Mouse (Mus musculus) kidney, postnatal 0 days (tissue): ENCODE data around the gene Ube2cbp. TPM values are rescaled to one million over a fixed set of nuclear protein-coding genes. Genes with fewer than 3 reads are reported as not detected.
A peak's percentile ranks its signal among the peaks of the same experiment; 100 is the strongest.

Experiments used
- ATAC-seq: fragments of 200-750 bp; cut with Nextera tagmentation; replicated peaks from 2 replicates; pipeline ENCODE4 v1.8.0; 2017; ENCODE audit warnings: low read depth, moderate number of reproducible peaks, moderate TSS enrichment, moderate library complexity; ENCODE audit not compliant: low FRiP score
- DNase-seq: peaks from one replicate; pipeline ENCODE4 v3.0.0-alpha.2; 2016; ENCODE audit warnings: low spot score
- H3K27ac ChIP-seq: fragments of 300-500 bp; sonication (generic); 2 replicates; pipeline ENCODE4 v1.5.1; 2014; ENCODE audit warnings: mild to moderate bottlenecking
- H3K27me3 ChIP-seq: fragments of 300-500 bp; sonication (generic); 2 replicates; pipeline ENCODE4 v1.6.1; 2014; ENCODE audit warnings: low read length, mixed read lengths; ENCODE audit not compliant: insufficient read depth
- H3K36me3 ChIP-seq: fragments of 300-500 bp; sonication (generic); 2 replicates; pipeline ENCODE4 v1.6.1; 2014; ENCODE audit warnings: low read length, mixed read lengths; ENCODE audit not compliant: insufficient read depth
- H3K4me1 ChIP-seq: fragments of 300-500 bp; sonication (generic); replicated peaks from 2 replicates; pipeline ENCODE4 v1.6.1; 2014; ENCODE audit warnings: antibody characterized with exemption, low read length, mixed read lengths; ENCODE audit not compliant: insufficient read depth
- H3K4me2 ChIP-seq: fragments of 300-500 bp; sonication (generic); 2 replicates; pipeline ENCODE4 v1.6.1; 2014; ENCODE audit warnings: mild to moderate bottlenecking, low read length, moderate library complexity, mixed read lengths
- H3K4me3 ChIP-seq: fragments of 300-500 bp; sonication (generic); replicated peaks from 2 replicates; pipeline ENCODE4 v1.5.1; 2014; ENCODE audit warnings: low read depth, low read length
- H3K9ac ChIP-seq: fragments of 300-500 bp; sonication (generic); 2 replicates; pipeline ENCODE4 v1.6.1; 2014; ENCODE audit warnings: low read depth, low read length
- H3K9me3 ChIP-seq: fragments of 300-500 bp; sonication (generic); replicated peaks from 2 replicates; pipeline ENCODE4 v1.6.1; 2016; ENCODE audit warnings: low read length, inconsistent platforms, mixed read lengths
- CTCF ChIP-seq: IDR thresholded peaks from 2 replicates; pipeline ENCODE4 v1.5.1; 2016; ENCODE audit warnings: antibody characterized with exemption, low read depth, mild to moderate bottlenecking, moderate library complexity
- WGBS: fragments of 180-500 bp; shearing (Covaris S2); extraction: QIAGEN DNeasy Blood & Tissue Kit; methylation state at CpG from one replicate; pipeline ENCODE4 v1.1.7; 2014; 5-methylcytosine and 5-hydroxymethylcytosine counted together
- polyA plus RNA-seq: library from polyadenylated mRNA; unstranded; fragments of >200 nt; fragmentation: Nextera tagmentation; extraction: Ambion mirVana; gene quantifications from 2 replicates; pipeline ENCODE4 v1.2.1, GENCODE M21; 2015

Ube2cbp gene
- 8.2 and 9.3 TPM in 2 replicates for polyA plus RNA-seq

- ATAC-seq (peak; percentile 87), DNase-seq (peak; percentile 78)
- Histone ChIP-seq H3K9ac (peak within 1 kb of the TSS; percentile 70), H3K27me3 (no peaks in the 10 kb centered on the region), H3K27ac (peak within 1 kb of the TSS; percentile 73; the same call in 1 of the 2 replicates), H3K4me2 (peak within 1 kb of the TSS; percentile 72), H3K4me1 (no peaks in the 10 kb centered on the region), H3K36me3 (no peaks in the 10 kb centered on the region), H3K9me3 (no peaks in the 10 kb centered on the region), H3K4me3 (peak within 1 kb of the TSS; percentile 54)
- 2% methylated on average over 70 of the region's 70 CpGs for WGBS
- TF ChIP-seq CTCF, result peak; percentile 89
Observed at GRCm38 (mm10) chr9:86464151-86465105, at the start of gene Ube2cbp. Ube2cbp (minus strand) TSS chr9:86464950.

GRCm38 (mm10) chr9:86514390-86514789, 49.6 kb upstream of the Ube2cbp start:
- H3K4me2 ChIP-seq, result no peak overlapping the region
- H3K4me3 ChIP-seq, result no peak overlapping the region
- no peaks in the 10 kb centered on the region for H3K4me1 ChIP-seq
- no peaks in the 10 kb centered on the region for H3K27me3 ChIP-seq
- 89% methylated on average over 3 of the region's 3 CpGs for WGBS
- H3K36me3 ChIP-seq, result peaks cover 22% of the 10 kb centered on the region; the same call in 1 of the 2 replicates
- H3K9ac ChIP-seq, result no peak overlapping the region
- DNase-seq (no peak), ATAC-seq (no peak)
- H3K27ac ChIP-seq, result no peak overlapping the region
- H3K9me3 ChIP-seq, result no peaks in the 10 kb centered on the region
- TF ChIP-seq CTCF, result no peak

- WGBS, result 79% methylated on average over 5 of the region's 5 CpGs
- H3K36me3 ChIP-seq, result peaks cover 22% of the 10 kb centered on the region; the same call in 1 of the 2 replicates
- H3K27ac ChIP-seq, result no peak overlapping the region
- no peaks in the 10 kb centered on the region for H3K9me3 ChIP-seq
- no peak for TF ChIP-seq CTCF
- H3K4me1 ChIP-seq, result no peaks in the 10 kb centered on the region
- no peak overlapping the region for H3K4me3 ChIP-seq
- DNase-seq (no peak), ATAC-seq (peak; percentile 46; the same call in 1 of the 2 replicates)
- H3K4me2 ChIP-seq, result no peak overlapping the region
- H3K27me3 ChIP-seq, result no peaks in the 10 kb centered on the region
- no peak overlapping the region for H3K9ac ChIP-seq
Observed at GRCm38 (mm10) chr9:86513733-86514132, 49.0 kb upstream of the Ube2cbp start.

- no peak for TF ChIP-seq CTCF
- H3K9ac ChIP-seq, result no peak overlapping the region
- H3K4me1 ChIP-seq, result no peaks in the 10 kb centered on the region
- ATAC-seq (no peak), DNase-seq (no peak)
- WGBS, result 91% methylated on average over 4 of the region's 4 CpGs
- H3K4me2 ChIP-seq, result no peak overlapping the region
- H3K27me3 ChIP-seq, result no peaks in the 10 kb centered on the region
- H3K9me3 ChIP-seq, result no peaks in the 10 kb centered on the region
- H3K36me3 ChIP-seq, result peaks cover 13% of the 10 kb centered on the region; the same call in 1 of the 2 replicates
- no peak overlapping the region for H3K27ac ChIP-seq
- no peak overlapping the region for H3K4me3 ChIP-seq
Observed at GRCm38 (mm10) chr9:86507437-86507836, 42.7 kb upstream of the Ube2cbp start.

- Histone ChIP-seq H3K9me3 (no peaks in the 10 kb centered on the region), H3K27me3 (no peaks in the 10 kb centered on the region), H3K4me2 (no peak overlapping the region), H3K4me3 (no peak overlapping the region), H3K4me1 (no peaks in the 10 kb centered on the region), H3K27ac (no peak overlapping the region), H3K36me3 (0 out of 2 replicates have a peak, but pooled peaks cover 11% of the 10 kb centered on the region), H3K9ac (no peak overlapping the region)
- 90% methylated on average over 3 of the region's 3 CpGs for WGBS
- ATAC-seq, result no peak
- no peak for DNase-seq
- TF ChIP-seq CTCF, result no peak
Observed at GRCm38 (mm10) chr9:86499083-86499482, 34.3 kb upstream of the Ube2cbp start.

- no peaks in the 10 kb centered on the region for H3K4me1 ChIP-seq
- no peak for ATAC-seq
- H3K4me3 ChIP-seq, result no peak overlapping the region
- DNase-seq, result no peak
- 0 out of 2 replicates have a peak, but pooled peaks cover 2% of the 10 kb centered on the region for H3K36me3 ChIP-seq
- H3K27ac ChIP-seq, result no peak overlapping the region
- no peak overlapping the region for H3K9ac ChIP-seq
- H3K27me3 ChIP-seq, result no peaks in the 10 kb centered on the region
- no peaks in the 10 kb centered on the region for H3K9me3 ChIP-seq
- no peak overlapping the region for H3K4me2 ChIP-seq
- TF ChIP-seq CTCF, result no peak
- 93% methylated on average over 4 of the region's 4 CpGs for WGBS
Observed at GRCm38 (mm10) chr9:86496261-86496660, 31.5 kb upstream of the Ube2cbp start.
